Mouse (Mus musculus) spleen, adult 2 months (tissue): ENCODE measurements around the gene Acsbg2. TPM values are rescaled to one million over a fixed set of nuclear protein-coding genes. Genes with fewer than 3 reads are reported as not detected.

Experiments
- DNase-seq, 2 experiments: peaks; one replicate each; pipeline versions ENCODE4 v3.0.0 to v3.0.0-alpha.2; 2012 to 2021; ENCODE audit warnings: low spot score in 2 of 2, low read depth in 1 of 2
- H3K27ac ChIP-seq: fragments of 200-500 bp; 2 replicates; pipeline ENCODE4 v1.5.1; 2012; ENCODE audit warnings: low read length, inconsistent platforms; ENCODE audit not compliant: insufficient read depth
- H3K27me3 ChIP-seq: fragments of 200-500 bp; 2 replicates; pipeline ENCODE4 v1.6.1; 2012; ENCODE audit warnings: mild to moderate bottlenecking, moderate library complexity, low read length, inconsistent platforms; ENCODE audit not compliant: control insufficient read depth, insufficient read depth
- H3K36me3 ChIP-seq: fragments of 200-500 bp; 2 replicates; pipeline ENCODE4 v1.6.1; 2012; ENCODE audit warnings: mild to moderate bottlenecking, low read length, inconsistent platforms; ENCODE audit not compliant: control insufficient read depth, insufficient read depth
- H3K4me1 ChIP-seq: fragments of 200-500 bp; 2 replicates; pipeline ENCODE4 v1.6.1; 2011; ENCODE audit warnings: inconsistent platforms; ENCODE audit not compliant: control insufficient read depth, insufficient read depth, insufficient read length
- H3K4me3 ChIP-seq: fragments of 200-500 bp; 2 replicates; pipeline ENCODE4 v1.5.1; 2011; ENCODE audit warnings: mild to moderate bottlenecking, inconsistent platforms; ENCODE audit not compliant: insufficient read depth, insufficient read length; ENCODE audit errors: extremely low read depth
- CTCF ChIP-seq: fragments of 200-500 bp; IDR thresholded peaks from 2 replicates; pipeline ENCODE4 v1.5.1; 2011; ENCODE audit warnings: mild to moderate bottlenecking, inconsistent platforms; ENCODE audit not compliant: insufficient read depth, insufficient read length, insufficient replicate concordance; ENCODE audit errors: extremely low read depth
- POLR2A ChIP-seq: fragments of 200-500 bp; IDR thresholded peaks from 2 replicates; pipeline ENCODE4 v1.6.1; 2011; ENCODE audit warnings: low read depth, low read length, inconsistent platforms
- WGBS: fragments of 180-500 bp; shearing (Covaris S2); methylation state at CpG from one replicate; pipeline ENCODE4 v1.1.7; 2018; 5-methylcytosine and 5-hydroxymethylcytosine counted together
- polyA plus RNA-seq: library from polyadenylated mRNA; depleted of rRNA; stranded (reverse); fragments of >200 nt; gene quantifications from 2 replicates; pipeline ENCODE4 v1.2.3, GENCODE M21; 2012

The Acsbg2 gene
- polyA plus RNA-seq, 1 experiment: not detected

- WGBS: under 1% methylated on average over 27 of the region's 62 CpGs
- peak in 1 of 2 experiments; percentile 13 for DNase-seq
- Histone ChIP-seq H3K27ac (no peak within 1 kb of the TSS), H3K4me3 (peak within 1 kb of the TSS; percentile 64), H3K27me3 (peaks cover 8% of the 10 kb centered on the region), H3K36me3 (no peaks in the 10 kb centered on the region), H3K4me1 (no peaks in the 10 kb centered on the region; the same call in 1 of the 2 replicates)
- TF ChIP-seq POLR2A (no peak), CTCF (no peak)
These were observed 43.7 kb downstream of the Acsbg2 start, which contains the start of gene Rfx2 for GRCm38 (mm10) chr17:56830411-56831110. Gene Rfx2, minus strand, starts transcription at chr17:56831013.

GRCm38 (mm10) chr17:56829795-56830194 lies 44.5 kb downstream of the Acsbg2 start:
- WGBS: 12% methylated on average over 27 of the region's 27 CpGs
- Histone ChIP-seq H3K36me3 (no peaks in the 10 kb centered on the region), H3K4me1 (no peaks in the 10 kb centered on the region; the same call in 1 of the 2 replicates), H3K27me3 (peaks cover 8% of the 10 kb centered on the region), H3K4me3 (peak overlapping the region; percentile 60), H3K27ac (no peak overlapping the region)
- DNase-seq: no peak
- TF ChIP-seq POLR2A (no peak), CTCF (no peak)

DNA sequence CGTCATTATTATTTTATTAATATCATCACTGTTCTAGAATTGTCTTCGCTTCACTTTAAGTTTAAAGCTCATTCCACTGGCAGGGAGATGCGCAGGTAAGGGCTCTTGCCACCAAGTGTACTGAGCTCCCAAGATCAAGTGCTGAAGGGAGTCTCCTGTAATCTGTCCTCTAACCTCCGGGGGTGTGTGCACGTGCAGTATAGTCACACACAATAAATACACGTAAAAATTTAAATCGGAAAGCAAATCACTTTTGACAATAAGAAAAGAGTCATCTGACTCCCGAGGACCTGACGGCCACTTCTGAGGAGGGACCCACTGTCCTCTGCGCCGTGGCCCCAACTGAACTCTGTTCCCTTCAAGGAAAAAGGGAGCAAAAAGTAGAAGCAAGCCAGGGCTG lies 45.1 kb downstream of the Acsbg2 start:
- TF ChIP-seq CTCF: no peak
- no peak for TF ChIP-seq POLR2A
- no peaks in the 10 kb centered on the region; the same call in 1 of the 2 replicates for H3K4me1 ChIP-seq
- WGBS: 69% methylated on average over 11 of the region's 11 CpGs
- no peak for DNase-seq
- H3K27me3 ChIP-seq: peaks cover 8% of the 10 kb centered on the region
- no peaks in the 10 kb centered on the region for H3K36me3 ChIP-seq
- H3K4me3 ChIP-seq: no peak overlapping the region; the same call in 1 of the 2 replicates
- H3K27ac ChIP-seq: no peak overlapping the region

DNA sequence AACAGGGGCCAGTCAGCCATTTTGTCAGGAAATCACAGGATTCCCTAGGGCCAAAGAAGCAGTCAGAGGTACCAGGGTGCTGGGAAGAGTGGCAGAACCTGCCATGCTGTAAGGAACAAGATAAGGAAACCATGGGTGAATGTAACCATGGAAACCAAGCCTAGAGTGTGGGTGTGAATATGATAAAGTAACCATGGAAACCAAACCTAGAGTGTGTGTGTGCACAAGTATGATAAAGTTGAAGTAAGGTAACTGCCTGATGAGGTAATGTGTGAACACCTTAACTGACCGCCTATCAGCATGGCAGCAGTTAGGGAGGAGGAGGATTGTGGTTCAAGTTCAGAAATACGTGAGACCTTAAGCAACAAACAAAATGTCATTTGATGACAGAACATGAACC lies 47.5 kb downstream of the Acsbg2 start:
- H3K4me3 ChIP-seq: no peak overlapping the region
- 76% methylated on average over 2 of the region's 2 CpGs for WGBS
- no peak for TF ChIP-seq POLR2A
- TF ChIP-seq CTCF: no peak

GRCm38 (mm10) chr17:56823352-56823751 lies 50.9 kb downstream of the Acsbg2 start:
- H3K27ac ChIP-seq: no peak overlapping the region
- no peak overlapping the region for H3K4me3 ChIP-seq
- no peaks in the 10 kb centered on the region for H3K27me3 ChIP-seq
- H3K36me3 ChIP-seq: no peaks in the 10 kb centered on the region
- H3K4me1 ChIP-seq: peaks cover 10% of the 10 kb centered on the region; the same call in 1 of the 2 replicates
- TF ChIP-seq CTCF (no peak), POLR2A (no peak)
- no peak for DNase-seq
- WGBS: 88% methylated on average over 2 of the region's 2 CpGs

More for the DNA sequence above, 47.5 kb downstream of the Acsbg2 start:
- Histone ChIP-seq H3K4me1 (no peaks in the 10 kb centered on the region; the same call in 1 of the 2 replicates), H3K36me3 (no peaks in the 10 kb centered on the region), H3K27ac (no peak overlapping the region), H3K27me3 (peaks cover 8% of the 10 kb centered on the region)
- no peak for DNase-seq

GRCm38 (mm10) chr17:56822380-56822779 lies 51.9 kb downstream of the Acsbg2 start:
- Histone ChIP-seq H3K27ac (no peak overlapping the region), H3K36me3 (no peaks in the 10 kb centered on the region), H3K27me3 (no peaks in the 10 kb centered on the region), H3K4me1 (peaks cover 10% of the 10 kb centered on the region; the same call in 1 of the 2 replicates), H3K4me3 (no peak overlapping the region)
- DNase-seq: no peak
- TF ChIP-seq POLR2A (no peak), CTCF (no peak)
- 95% methylated on average over 2 of the region's 2 CpGs for WGBS

- DNase-seq: peak in 1 of 2 experiments; percentile 22
- Histone ChIP-seq H3K27me3 (no peaks in the 10 kb centered on the region), H3K4me1 (peaks cover 10% of the 10 kb centered on the region; the same call in 1 of the 2 replicates), H3K27ac (peak overlapping the region; percentile 66), H3K36me3 (no peaks in the 10 kb centered on the region), H3K4me3 (peak overlapping the region; percentile 14; the same call in 1 of the 2 replicates)
- WGBS: 20% methylated on average over 8 of the region's 8 CpGs
- no peak for TF ChIP-seq POLR2A
- TF ChIP-seq CTCF: no peak
These were observed 54.5 kb downstream of the Acsbg2 start for GRCm38 (mm10) chr17:56819694-56820111.
